ENCODE assay signal across 9 mouse cellular contexts in the genomic region with DNA sequence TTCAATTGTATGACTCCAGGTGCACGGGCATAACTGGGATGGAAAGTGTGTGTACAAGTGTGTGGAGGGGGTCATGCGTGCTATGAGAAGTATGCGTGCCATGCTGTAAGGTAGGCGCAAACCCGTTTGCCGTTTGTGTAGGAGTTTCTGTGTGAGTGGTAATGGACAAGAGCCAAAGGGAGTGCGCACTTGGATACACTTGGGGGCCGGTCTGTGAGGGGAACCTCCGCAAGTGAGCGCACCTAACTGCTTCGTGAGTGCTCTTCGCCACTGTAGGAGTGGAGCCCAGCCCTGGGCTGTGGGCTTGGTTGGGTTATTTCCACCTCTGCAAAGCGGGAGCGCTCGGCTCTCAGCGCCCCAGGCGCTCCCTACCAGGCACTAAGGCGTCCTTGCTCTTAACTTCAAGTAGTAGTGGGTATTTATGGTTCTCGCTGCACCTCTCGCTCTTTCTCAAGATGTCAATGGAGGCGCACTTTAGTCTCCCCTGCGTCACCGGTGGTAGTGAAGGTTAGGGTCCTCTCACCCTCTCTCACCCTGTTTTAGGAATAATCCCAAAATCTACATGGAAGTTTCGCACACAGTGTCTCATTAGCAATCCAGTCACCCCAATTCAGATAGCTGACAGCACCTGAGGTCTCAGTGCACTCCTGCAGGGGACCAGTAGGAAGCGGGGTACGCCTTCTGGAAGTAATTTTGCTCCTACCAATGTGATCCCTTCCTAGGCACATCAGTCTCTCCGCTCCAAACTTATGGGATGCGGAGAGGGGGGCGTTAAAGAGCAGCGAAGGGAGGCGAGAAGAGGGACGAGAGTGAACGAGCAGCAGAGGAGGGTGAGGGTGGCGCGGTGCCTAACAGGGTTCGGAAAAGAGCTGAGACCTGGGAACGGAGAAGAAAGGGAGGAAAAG. TPM values are rescaled to one million over a fixed set of nuclear protein-coding genes. Genes with fewer than 3 reads are reported as not detected.
DNase-seq lines count a peak whose midpoint lies in the region; ATAC-seq and TF ChIP-seq lines count a peak whose summit lies in the region.
"Had no signal": no experiment of that assay in that cellular context is flagged by ENCODE, and none has a peak within 500 bp of the region (broad histone marks: within the 10 kb centered on the region; RNA-seq: fewer than 3 reads in every experiment).

No protein-coding gene starts in this region.

- no peaks in the 10 kb centered on the region for H3K36me3 ChIP-seq in testis, adult 2 months (ENCODE audit: control insufficient read depth, insufficient read depth, low read length)
- H3K36me3 ChIP-seq in forebrain, embryonic 11.5 days (ENCODE audit: control insufficient read depth, insufficient read depth, low read length): no peaks in the 10 kb centered on the region
- no peaks in the 10 kb centered on the region for H3K36me3 ChIP-seq in intestine, embryonic 16.5 days (ENCODE audit: control insufficient read depth, insufficient read depth, low read length)
- H3K36me3 ChIP-seq in liver, embryonic 15.5 days (replicated peaks): no peaks in the 10 kb centered on the region
- no peaks in the 10 kb centered on the region for H3K36me3 ChIP-seq in small intestine, adult 2 months (ENCODE audit: control insufficient read depth, insufficient read depth, low read length)
- H3K36me3 ChIP-seq: G1E had no signal

- no peaks in the 10 kb centered on the region for H3K9me3 ChIP-seq in forebrain, embryonic 11.5 days (ENCODE audit: control insufficient read depth, low read length)
- H3K9me3 ChIP-seq in intestine, embryonic 16.5 days (ENCODE audit: control insufficient read depth, low read length): no peaks in the 10 kb centered on the region
- no peaks in the 10 kb centered on the region for H3K9me3 ChIP-seq in liver, embryonic 15.5 days (replicated peaks)

- under 1% methylated on average over 37 of the region's 37 CpGs for WGBS in forebrain, embryonic 11.5 days
- WGBS in intestine, embryonic 16.5 days: under 1% methylated on average over 37 of the region's 37 CpGs
- under 1% methylated on average over 37 of the region's 37 CpGs for whole genome bisulfite sequencing in liver, embryonic 15.5 days (ENCODE audit: insufficient replicate concordance)
- under 1% methylated on average over 37 of the region's 37 CpGs for WGBS in small intestine, adult 2 months

- peaks cover 21% of the 10 kb centered on the region; the same call in 1 of the 2 replicates for H3K4me1 ChIP-seq in testis, adult 2 months (ENCODE audit: control insufficient read depth, insufficient read depth, low read length)
- peaks cover 34% of the 10 kb centered on the region for H3K4me1 ChIP-seq in forebrain, embryonic 11.5 days (replicated peaks; ENCODE audit: control insufficient read depth, insufficient read depth, low read length)
- H3K4me1 ChIP-seq in intestine, embryonic 16.5 days (ENCODE audit: control insufficient read depth, insufficient read depth, low read length): peaks cover 49% of the 10 kb centered on the region
- H3K4me1 ChIP-seq in liver, embryonic 15.5 days (replicated peaks): peaks cover 72% of the 10 kb centered on the region
- peaks cover 36% of the 10 kb centered on the region for H3K4me1 ChIP-seq in small intestine, adult 2 months (ENCODE audit: control insufficient read depth, insufficient read depth, insufficient read length, low read length)

- TF ChIP-seq POLR2A in testis, adult 2 months (IDR thresholded peaks at IDR 0.05; ENCODE audit: control insufficient read depth, low read depth, low read length): no peak
- TF ChIP-seq POLR2A in small intestine, adult 2 months (IDR thresholded peaks at IDR 0.05; ENCODE audit: low read depth, low read length): no peak

- TF ChIP-seq CTCF in testis, adult 2 months (IDR thresholded peaks at IDR 0.05; ENCODE audit: control insufficient read depth, insufficient read depth, insufficient replicate concordance, low read depth, low read length): no peak
- no peak for TF ChIP-seq CTCF in small intestine, adult 2 months (IDR thresholded peaks at IDR 0.05; ENCODE audit: extremely low read depth, insufficient read length, insufficient replicate concordance, low read depth, low read length)

- DNase-seq in adrenal gland, postnatal 10 days: peak; percentile 53
- DNase-seq in adrenal gland, postnatal 4 days (ENCODE audit: low spot score in 2 of 2): no peak
- no peak for DNase-seq in testis, postnatal 14 days (ENCODE audit: low spot score)
- DNase-seq in forebrain, embryonic 11.5 days (ENCODE audit: low spot score): peak; percentile 72

- peak overlapping the region; percentile 77 for H3K4me3 ChIP-seq in testis, adult 2 months (ENCODE audit: control insufficient read depth, low read depth, low read length)
- H3K4me3 ChIP-seq in forebrain, embryonic 11.5 days (ENCODE audit: low read depth, low read length): peak overlapping the region; percentile 98
- H3K4me3 ChIP-seq in intestine, embryonic 16.5 days (ENCODE audit: low read length): peak overlapping the region; percentile 99
- H3K4me3 ChIP-seq in liver, embryonic 15.5 days (replicated peaks): peak overlapping the region; percentile 68
- H3K4me3 ChIP-seq in small intestine, adult 2 months (ENCODE audit: low read depth, low read length): peak overlapping the region; percentile 97

- H3K4me2 ChIP-seq in forebrain, embryonic 11.5 days (ENCODE audit: low read depth, low read length, severe bottlenecking): peak overlapping the region; percentile 95
- peak overlapping the region; percentile 98 for H3K4me2 ChIP-seq in intestine, embryonic 16.5 days (ENCODE audit: low read depth, low read length)
- peak overlapping the region; percentile 95 for H3K4me2 ChIP-seq in liver, embryonic 15.5 days

- peak; percentile 13 for ATAC-seq in forebrain, embryonic 11.5 days (replicated peaks; ENCODE audit: low FRiP score)
- ATAC-seq in intestine, embryonic 16.5 days: peak; percentile 7
- ATAC-seq in liver, embryonic 15.5 days (ENCODE audit: insufficient read depth): no peak

- H3K9ac ChIP-seq in forebrain, embryonic 11.5 days (ENCODE audit: low read length): peak overlapping the region; percentile 99
- peak overlapping the region; percentile 77 for H3K9ac ChIP-seq in intestine, embryonic 16.5 days (ENCODE audit: low read depth, low read length)
- peak overlapping the region; percentile 46; the same call in 1 of the 2 replicates for H3K9ac ChIP-seq in liver, embryonic 15.5 days

- no peaks in the 10 kb centered on the region for H3K27me3 ChIP-seq in testis, adult 2 months (ENCODE audit: control insufficient read depth, insufficient read depth, low read length)
- H3K27me3 ChIP-seq in forebrain, embryonic 11.5 days (ENCODE audit: control insufficient read depth, insufficient read depth, low read length): no peaks in the 10 kb centered on the region
- no peaks in the 10 kb centered on the region for H3K27me3 ChIP-seq in intestine, embryonic 16.5 days (replicated peaks; ENCODE audit: control insufficient read depth, insufficient read depth, low read length)
- H3K27me3 ChIP-seq in liver, embryonic 15.5 days: peaks cover 87% of the 10 kb centered on the region
- H3K27me3 ChIP-seq in small intestine, adult 2 months (ENCODE audit: control insufficient read depth, insufficient read depth, low read length): no peaks in the 10 kb centered on the region

- H3K27ac ChIP-seq in testis, adult 2 months (ENCODE audit: control insufficient read depth, insufficient read depth, low read depth, low read length): 0 out of 2 replicates have a peak overlapping the region, but pooled peaks have one; percentile 20
- H3K27ac ChIP-seq in forebrain, embryonic 11.5 days (ENCODE audit: low read depth, low read length): peak overlapping the region; percentile 99
- peak overlapping the region; percentile 100 for H3K27ac ChIP-seq in intestine, embryonic 16.5 days (ENCODE audit: low read length)
- H3K27ac ChIP-seq in liver, embryonic 15.5 days (replicated peaks): no peak overlapping the region
- peak overlapping the region; percentile 50 for H3K27ac ChIP-seq in small intestine, adult 2 months (ENCODE audit: insufficient read depth, low read depth, low read length)

RNA-seq across cellular contexts. Expression of gene Zmiz1, which starts 0.6 kb away (rescaled TPM):
- total RNA-seq in adrenal gland, postnatal 10 days (2021): 10 to 100 TPM; 63.8 to 73.3 TPM
- 100 to 1,000 TPM; 105 to 122 TPM for total RNA-seq in adrenal gland, postnatal 4 days (2021)
- 9.1 and 10.0 TPM in 2 replicates for polyA plus RNA-seq in testis, adult 2 months (2012; rRNA removed)
- polyA plus RNA-seq in forebrain, embryonic 11.5 days (2014; fragmentation: Nextera tagmentation; extraction: Ambion mirVana): 70.1 and 71.2 TPM in 2 replicates
- 21.2 and 22.3 TPM in 2 replicates for polyA plus RNA-seq in intestine, embryonic 16.5 days (2015; fragmentation: Nextera tagmentation; extraction: Ambion mirVana)
- 4.3 and 4.9 TPM in 2 replicates for polyA plus RNA-seq in liver, embryonic 15.5 days (2015; fragmentation: Nextera tagmentation; extraction: Ambion mirVana)
- 35.0 and 91.5 TPM in 2 replicates for polyA plus RNA-seq in small intestine, adult 2 months (2012; rRNA removed)

Comparison
In these comparisons a context has a peak if more than half of its experiments do, and no peak if none do; other contexts are left out.
1. DNase-seq: peak in adrenal gland, postnatal 10 days (single experiment) and forebrain, embryonic 11.5 days (single experiment); none in adrenal gland, postnatal 4 days (0 of 2) and testis, postnatal 14 days (single experiment).
2. H3K9ac ChIP-seq: peak in every context shown above with its lines; median percentile 99 in forebrain, embryonic 11.5 days; 77 in intestine, embryonic 16.5 days; 46 in liver, embryonic 15.5 days.
3. Peak in every context shown above with its lines, with median percentiles within 50 percentile points of each other: H3K4me3 ChIP-seq and H3K4me2 ChIP-seq.